Mouse (Mus musculus) urinary bladder, postnatal 14 days (tissue): Measurements from ENCODE around the gene Nadk2.

ENCODE experiments used
- DNase-seq: peaks from one replicate; pipeline ENCODE4 v3.0.0; 2021; ENCODE audit warnings: low spot score

Nadk2 gene

DNA sequence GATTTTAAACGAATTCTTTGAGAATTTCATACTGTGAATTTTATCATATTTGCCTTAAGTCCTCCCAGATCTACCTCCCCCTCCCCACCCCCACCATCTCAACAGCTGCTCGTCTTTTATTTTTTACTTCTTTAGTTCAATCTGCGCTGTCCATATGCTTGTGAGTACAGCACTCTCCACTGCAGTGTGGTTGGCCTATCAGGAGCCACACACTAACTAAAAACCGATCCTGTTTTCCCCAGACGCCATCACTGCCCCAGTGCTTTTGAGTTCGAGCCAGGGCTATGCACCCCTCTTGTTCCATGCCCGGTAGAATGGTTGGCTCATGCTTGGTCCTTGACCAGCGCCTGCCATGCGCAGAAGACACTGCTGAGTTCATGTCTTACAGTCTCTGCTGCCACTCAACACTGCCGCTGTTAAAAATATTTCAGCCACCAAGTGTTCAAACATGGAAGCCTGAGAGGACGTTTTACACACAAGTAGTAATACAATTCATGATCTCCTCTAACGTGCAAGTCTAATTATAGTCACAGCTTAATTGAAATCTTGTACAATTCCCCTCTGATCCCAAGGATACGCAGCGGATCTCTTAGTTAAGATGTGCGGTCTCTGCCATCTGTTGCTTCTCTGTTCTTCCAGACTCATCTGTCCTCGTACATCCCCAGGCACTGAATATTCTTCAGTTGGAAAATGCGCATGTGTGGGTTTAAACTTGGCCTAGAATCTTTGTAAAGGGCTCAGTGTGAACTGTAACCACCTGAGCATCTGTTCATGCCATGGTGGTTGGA lies 17.0 kb downstream of the Nadk2 start:
- no peak for DNase-seq

DNA sequence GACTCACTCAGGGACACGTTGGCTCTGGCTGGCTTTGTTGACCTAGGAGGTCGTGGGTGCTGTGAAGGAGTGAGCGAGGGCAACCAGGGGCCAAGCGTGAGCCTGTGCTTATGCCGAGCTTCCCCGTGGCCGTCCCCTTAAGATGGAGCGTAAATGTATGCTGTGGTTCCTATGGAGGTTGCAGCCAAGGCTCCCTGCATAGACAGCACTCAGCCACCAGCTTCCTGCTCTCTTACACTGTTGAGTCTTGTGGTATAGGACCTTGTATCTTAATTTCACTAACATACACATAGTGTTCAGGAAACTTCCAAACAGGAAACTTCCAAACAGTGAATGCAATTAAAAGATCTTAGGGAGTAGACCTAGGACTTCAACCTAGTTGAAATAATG lies 17.6 kb downstream of the Nadk2 start:
- no peak for DNase-seq

DNA sequence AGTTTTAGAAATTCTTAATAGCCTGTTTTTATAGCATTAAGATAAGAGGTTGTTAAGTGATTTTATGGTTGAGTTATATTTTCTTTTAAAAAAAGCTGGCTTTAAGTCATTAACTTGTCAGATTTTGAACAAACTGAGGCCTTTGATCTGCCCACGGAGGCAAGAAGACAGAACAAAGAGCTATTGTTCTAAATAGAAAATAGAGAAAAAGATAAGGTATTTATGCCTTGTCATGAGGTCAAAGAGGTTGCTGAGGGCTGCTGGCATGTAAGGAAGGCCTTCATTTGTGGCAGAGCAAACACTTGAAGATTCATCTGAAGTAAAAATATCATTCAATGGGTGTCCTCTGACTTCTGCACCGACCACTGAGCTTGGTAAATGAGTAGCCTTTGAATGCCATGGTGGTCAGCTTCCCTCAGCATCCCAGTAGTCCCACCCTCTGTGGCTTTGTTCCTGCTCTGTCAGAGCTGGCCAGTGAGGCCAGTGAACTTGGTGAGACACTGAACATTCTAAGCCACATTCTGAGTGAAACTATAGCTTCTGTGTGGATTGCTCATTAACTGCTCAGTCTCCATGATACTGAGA lies 18.2 kb downstream of the Nadk2 start:
- no peak for DNase-seq

DNA sequence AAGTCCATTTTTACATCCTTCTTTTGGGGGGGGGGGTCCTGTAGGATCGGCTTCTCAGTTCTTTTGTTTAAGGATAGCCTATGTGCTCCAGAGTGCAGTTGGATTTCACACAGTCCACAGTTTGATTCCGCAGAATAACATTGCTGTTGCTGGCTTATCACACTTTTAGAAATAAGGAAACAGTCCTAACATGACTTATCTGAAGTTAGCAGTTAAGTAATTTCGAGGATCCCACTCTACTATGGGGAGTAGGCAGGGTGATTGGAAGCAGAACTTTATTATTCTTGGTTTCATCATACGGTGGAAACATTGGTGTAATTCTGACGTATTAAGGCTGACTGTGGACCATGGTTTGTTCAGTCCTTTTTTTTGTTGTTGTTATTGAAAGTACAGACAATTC lies 19.6 kb downstream of the Nadk2 start:
- DNase-seq, result no peak

DNA sequence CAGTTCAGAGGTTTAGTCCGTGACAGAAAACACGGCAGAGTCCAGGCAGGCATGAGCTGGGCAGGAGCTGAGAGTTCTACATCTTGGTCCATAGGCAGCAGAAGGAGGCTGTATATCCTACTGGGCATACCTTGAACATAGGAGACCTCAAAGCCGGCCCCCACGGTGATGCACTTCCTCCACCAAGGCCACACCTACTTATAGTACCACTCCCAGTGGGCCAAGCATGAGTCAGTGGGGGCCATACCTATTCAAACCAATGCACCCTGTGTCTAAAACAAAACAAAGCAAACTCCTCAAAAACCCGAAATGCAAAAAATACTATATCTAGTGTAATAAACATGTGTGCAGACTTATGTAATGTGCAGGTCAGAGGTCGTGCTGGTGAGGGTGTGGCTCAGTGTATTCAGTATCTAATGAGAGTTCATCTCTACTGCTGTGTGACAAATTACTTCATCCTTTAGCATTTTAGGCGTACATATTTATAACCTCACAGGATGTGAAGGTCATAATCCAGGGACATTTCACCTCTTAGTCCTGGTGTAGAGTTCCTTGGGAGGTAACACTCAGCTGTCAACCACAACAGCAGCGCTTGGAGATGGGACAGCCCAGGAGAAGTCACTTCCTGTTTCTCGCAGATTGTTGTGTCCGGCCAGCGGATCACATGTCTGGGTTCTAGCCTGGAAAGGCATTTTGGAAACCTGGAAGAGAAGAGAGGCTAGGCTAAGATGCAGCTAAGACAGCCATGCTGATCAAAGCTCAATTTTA lies 22.7 kb downstream of the Nadk2 start:
- DNase-seq, result no peak

DNA sequence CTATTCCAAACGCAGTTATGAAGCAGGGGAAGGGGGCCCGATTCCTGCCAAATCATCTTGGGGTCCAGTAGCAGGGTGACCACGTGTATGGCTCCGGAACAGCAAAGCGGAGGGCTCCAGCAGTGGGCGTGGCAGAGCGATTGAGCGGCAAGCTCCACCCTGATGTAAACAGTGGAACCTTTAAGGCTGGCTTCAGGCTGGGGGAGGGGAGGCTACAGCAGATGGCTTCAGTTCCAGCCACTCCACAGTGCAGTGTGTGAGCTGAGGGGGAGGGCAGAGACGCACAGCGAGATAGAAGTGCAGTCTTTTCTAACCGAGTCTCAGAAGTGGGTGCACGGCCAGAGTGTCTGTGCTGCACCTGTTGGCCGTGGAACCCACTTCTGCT lies 23.3 kb downstream of the Nadk2 start:
- DNase-seq, result peak; percentile 28

DNA sequence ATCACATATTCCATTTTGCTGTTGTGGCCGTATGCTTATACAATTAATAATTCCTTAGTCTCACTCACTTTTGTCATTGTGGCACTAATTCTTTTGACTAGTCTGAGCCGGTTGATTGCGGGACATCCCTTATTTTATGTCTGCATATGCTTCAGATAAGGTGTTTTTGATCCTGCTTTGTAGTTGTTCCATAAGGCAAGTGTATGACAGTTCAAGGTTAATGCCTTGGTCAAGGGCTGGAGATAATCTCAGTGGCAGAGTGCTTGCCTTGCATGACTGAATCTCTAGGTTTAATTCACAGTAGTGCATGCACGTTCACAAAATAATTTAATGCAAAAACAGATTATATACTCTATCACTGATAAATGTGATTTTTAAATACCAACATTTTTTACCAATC lies 25.8 kb downstream of the Nadk2 start:
- no peak for DNase-seq

DNA sequence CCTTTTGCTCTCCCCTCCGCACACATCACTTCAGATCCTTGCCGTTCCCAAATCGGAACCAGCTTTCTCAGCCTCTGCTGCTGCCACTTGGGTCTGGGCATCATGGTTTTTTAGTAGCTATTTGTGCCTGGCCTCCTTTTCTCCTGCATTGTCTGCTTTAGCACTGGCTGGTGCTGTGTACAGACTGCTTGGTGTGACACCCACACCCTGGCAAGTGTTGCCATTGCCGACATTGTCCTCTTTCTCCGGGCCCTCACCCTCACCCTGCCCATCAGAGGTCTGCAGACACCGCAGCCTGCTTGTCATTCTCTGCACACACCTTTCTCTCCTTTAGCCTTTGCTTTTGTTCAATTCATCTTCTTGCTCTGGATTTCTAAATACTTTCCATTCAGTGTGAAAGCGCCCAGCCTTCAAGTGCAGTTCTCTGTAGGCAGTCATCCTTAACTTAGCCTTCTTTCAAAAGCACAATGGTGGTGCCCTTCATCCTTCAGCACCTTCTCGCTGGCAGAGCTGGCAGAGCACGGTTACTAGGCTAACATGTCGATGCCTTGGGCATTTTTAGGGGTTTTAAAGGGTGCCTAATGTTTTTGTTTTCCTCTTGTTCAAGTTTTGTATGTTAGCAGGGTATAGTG lies 29.5 kb downstream of the Nadk2 start:
- no peak for DNase-seq

DNA sequence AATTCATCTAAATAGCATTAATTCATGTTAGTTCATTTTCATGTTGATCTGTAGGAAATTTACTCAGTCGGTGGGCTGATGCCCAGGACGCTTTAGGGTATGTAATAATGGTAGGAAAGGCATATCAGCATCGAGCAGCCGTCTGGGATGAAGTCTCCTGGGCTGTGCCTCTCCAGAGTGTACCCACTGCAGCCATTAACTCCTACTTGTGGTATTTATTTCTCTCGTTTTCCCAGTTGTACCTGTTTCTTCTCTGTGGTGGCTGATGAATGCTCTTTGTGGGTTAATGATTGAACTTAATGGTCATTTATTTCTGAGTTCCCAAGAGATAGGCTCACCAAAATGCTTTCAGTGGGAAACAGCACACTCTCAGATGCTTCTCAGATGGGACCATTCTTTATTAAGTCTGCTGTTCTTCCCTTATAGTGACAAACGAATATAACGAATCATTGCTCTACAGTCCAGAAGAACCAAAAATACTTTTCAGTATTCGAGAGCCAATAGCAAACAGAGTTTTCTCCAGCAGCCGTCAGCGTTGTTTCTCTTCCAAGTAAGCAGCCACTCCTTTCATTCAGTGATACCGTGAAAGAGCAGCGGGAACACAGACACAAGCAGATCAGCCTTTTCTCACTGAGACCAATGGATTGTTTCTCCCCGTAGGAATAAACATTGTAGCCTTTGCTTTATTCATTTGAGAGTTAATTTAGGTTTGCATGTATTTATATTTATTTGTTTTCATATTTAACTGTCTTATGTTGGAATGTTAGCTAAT lies 35.4 kb downstream of the Nadk2 start:
- DNase-seq, result no peak

DNA sequence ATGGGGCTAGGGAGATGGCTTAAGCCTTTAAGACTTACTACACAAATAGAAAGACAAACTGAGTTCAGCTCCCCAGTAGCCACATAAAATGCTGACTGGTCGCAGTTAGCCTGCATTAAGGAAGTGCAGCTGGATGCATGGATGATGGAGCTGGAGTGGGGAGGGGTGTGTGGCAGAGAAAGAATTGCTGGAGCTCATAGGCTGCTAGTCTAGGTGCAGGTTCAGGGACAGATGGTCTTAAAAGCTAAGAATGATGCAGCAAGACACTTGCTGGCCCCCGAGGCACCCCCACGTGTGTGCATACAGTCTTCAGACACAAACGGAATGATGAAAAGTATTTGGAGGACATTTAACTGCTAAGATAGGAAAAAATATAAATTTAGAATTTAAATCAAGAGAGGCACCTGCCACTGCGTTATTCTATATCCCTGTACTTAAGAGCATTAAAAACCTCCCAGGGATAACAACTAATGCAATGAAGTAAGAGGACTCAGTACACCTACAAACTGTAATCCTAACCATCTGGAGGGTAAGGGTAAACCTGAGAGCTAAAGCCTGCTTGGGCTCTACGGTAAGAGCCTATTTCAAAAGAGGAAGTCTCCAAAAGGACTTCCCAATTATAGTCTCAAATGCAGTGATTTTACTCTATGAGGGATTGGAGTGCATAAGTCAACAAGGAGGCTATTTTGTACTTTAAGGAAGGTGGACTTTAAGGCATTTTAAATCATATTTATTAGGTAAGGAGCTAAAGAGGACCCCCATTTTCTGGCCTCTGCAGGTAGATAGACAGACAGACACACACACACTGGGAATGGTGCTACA lies 39.7 kb downstream of the Nadk2 start:
- DNase-seq, result no peak

DNA sequence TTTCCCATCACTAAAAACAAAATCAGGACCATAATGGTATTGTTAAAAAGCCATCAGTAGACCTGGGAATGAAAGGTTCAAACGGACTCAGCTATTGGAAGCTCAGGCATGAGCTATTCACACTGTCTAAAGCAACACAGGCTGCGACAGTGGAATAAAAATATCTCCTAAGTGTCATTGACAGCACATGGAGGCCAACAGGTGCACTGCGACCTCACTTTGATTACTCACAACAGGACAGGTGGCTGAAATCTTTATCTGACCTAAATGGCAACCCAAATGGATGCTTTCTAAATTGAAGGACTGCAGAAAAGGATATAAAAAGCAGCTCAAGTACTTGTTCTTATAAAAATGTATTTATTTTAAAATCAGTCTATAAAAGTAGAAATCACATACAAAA lies 40.6 kb downstream of the Nadk2 start:
- no peak for DNase-seq

DNA sequence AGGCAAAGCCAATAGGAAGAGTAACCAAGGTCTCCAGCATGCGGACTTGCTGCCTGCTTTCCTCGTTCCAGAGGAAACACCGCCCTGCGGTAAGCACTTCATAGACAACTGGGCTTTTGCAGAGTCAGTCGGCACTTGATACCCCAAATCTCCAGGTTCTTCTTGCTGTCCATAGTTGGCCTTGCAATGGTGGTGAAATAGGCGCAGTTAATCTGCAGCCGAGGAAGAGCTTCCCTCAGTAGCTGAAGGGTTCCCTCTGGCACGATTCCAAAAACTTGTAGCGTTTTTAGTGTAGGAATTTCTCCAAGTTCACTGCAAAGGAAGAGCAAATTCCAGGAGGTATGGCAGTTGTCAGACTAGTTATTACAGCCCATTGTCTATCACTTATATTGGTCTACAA lies 42.5 kb downstream of the Nadk2 start:
- DNase-seq, result no peak

DNA sequence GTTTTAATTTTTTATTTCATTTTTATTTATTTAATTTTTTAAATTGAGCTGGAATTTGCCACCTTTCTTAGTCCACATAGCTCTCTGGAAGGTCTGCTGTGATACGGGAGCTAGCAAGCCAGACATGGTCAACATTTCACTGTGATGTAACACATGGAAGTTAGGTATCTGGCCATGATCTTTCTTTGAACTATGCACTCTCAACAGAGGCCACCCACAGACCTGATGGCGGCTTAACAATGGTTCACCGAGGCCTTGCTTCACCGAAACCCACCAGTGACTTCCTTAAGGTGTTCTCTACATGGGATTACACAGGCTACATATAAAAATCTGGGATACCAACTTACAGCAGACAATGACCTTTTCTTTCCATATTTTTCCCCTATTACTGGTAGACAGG lies 43.1 kb downstream of the Nadk2 start:
- DNase-seq, result no peak

DNA sequence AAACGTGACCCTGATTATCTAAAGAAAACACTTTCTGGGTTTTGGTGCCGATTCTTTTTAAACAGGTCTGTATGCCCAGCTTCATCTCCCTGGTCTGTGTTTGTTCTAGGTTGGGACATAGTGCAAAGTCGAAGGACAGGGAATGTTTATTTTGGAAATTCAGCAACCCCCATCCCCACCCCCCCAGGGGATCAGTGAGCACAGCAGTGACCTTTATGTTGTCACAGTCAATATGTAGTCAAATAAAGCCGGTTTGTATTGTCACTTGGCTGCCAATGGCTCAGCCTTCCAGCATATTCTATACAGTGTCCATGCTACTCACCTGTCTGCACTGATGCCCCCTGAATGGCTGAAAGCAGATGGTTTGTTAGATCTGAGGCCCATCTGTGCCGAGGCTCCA lies 43.5 kb downstream of the Nadk2 start:
- no peak for DNase-seq

DNA sequence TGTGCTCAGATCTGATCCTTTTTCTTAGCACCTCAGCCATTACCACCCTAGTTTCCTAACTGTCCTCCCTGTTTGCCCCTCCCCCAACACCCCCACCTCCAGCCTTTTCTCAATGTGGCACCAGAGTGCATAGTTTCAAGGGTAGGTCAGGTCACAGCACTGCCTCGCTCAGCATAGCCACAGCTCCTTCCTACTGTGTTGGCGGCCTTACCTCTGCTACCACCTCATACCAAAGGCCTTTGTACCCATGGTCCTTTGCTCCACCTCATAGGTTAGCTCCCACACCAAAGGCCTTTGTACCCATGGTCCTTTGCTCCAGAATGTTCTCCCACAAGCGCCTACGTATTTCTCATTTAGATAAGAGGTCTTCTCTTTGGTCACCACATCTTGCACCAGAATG lies 47.8 kb downstream of the Nadk2 start:
- DNase-seq, result no peak

DNA sequence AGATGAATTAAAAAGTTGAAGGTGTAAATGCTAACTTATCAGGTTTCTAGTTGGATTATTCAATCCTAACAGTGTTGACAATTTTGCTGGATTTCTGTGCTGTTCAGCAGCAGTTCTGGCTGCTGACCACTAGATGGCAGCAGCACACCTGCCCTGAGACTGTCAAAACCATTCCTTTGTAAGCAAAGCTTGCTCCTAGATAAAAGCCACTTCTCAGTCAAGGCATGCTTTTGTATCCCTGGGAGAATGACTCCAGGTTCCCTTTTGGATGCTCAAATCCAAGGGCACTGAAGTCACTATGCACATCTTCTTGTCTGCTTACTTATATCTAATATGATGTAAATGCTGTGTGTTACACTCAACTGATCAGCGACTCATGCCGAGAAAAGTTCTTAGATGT lies 49.0 kb downstream of the Nadk2 start:
- peak; percentile 31 for DNase-seq

DNA sequence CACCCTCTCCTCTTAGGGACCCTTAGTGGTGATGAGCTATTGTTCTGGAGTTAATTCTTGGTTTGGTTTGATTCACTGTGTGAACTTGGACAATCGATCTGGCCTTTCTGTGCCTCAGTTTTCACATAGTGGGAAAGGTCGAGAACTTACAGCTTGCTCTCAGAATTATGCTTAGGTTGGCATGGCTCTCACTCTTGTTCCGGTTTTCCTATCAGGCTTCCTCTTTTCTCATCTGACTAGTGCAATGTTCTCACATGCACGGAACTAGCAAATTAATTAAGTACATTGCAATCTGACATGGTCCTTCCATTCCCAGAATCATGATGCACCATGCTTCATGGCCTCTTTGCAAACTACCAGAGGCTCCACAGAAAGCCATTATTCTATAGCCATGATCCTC lies 51.9 kb downstream of the Nadk2 start:
- DNase-seq, result no peak

DNA sequence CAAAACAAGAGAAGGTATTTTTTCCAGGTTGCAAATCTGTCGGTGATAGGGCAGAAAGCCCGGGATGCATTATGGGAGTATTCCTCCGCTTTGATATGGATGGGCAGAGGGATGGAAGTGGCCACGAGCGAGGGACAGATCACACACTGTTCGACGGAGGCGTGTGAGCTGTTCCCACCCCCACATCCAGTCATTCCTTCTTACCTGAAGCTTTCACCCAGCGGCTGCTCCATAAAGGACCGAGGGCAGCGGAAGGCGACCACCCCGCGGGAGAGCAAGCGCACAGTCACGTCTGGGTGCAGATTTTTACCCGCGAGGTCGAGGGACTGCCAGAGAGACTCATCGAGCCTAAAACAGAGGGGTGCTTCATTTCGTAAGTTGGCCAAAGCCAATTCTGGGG lies 53.8 kb downstream of the Nadk2 start:
- no peak for DNase-seq

DNA sequence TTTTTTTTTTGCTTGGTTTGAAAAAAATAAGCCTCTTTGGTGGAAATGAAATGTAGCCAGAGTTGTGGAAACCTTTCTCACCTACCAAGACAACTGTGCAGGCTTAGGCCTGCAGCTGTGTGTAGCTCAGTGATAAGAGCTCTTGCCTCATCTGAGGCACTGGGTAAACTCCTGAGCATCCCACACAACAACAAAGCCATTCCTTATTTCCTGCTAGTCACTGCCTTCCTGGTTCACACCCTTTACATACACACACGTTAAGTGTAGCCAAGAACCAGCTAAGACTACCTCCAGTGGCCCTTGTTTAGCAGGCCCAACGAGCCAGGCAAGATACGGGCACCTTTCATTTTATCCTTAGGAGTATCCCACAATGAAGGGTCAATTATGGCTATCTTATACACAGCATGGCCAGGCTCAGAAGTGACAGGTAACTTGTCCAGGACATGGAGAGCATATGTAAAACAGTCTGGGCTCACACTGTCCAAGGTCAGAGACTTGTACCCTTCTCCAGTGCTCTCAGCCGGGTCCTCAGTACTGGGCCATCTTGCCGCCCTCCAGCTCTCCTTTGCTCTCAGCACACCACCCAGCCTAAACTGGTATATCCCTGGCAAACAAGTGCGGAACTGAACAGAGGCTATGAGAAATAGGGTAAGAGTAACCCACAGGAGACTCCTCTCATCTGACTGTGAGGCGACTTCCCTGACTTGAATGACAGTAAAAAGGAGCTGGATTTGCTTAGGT lies 56.2 kb downstream of the Nadk2 start:
- no peak for DNase-seq

DNA sequence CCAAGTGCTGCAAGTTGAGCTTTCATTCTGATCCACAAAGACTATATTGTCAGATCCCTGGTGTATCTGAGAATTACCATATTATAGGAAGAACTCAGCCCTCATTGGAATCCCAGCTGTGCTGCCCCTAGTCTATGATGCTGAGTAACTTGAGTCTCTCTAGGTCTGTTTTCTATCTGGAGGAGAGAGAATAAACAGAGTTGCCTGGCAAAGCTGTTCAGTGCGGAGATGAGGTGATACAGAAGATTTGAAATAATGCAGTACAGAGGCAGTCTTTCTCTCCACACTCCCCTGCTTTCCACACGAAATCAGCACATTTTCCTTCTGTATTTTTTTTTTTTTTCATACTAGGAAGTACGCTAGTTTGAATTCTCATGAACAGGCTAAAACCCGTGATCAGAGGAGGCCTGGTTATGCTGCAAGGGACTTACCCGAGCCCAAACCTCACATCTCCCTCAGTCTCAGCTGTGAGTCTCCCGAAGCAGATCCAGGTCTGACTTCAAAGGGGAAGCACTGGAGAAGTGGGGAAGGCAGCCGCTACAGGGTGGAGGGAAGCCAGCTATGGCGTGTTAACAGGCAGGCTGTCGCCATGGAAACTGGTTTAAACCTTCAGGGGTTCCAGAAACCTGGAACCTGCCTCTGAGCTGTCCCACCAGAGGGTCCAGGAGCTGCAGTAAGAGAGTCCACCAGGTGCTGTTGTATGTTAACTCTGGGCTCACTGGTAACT lies 59.9 kb downstream of the Nadk2 start:
- no peak for DNase-seq
